ENCODE assay signal across 9 mouse cellular contexts in the genomic region with DNA sequence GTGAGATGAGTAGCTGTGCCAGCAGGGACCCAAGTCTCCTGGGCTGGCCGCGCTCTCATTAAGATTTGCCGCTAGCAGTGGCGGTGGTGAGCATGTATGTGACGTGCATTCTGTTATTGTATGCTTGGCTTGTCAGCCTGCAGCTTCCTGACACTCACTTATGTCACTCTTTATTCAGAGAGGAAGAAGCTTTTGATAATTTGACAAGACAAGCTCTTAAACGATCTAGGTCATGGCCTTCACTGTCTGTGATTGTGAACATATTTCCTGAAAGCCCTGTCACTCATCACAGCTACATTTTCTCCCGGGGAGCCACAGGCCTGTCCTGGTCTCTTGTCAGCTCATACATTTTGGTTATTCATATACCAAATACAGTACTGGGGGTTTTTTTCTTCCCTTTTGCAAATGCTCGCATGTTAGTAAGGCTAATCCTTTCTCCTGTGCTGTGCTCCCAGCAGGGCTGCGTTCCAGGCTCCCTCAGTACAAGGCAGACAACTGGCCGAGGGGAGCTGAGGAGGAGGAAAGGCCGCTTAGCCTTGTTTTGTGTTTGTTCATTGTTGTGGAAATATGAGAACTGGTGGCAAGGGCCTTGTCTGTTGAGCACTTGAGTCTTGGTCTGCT.
DNase-seq lines count a peak whose midpoint lies in the region; ATAC-seq and TF ChIP-seq lines count a peak whose summit lies in the region.
"Had no signal": no experiment of that assay in that cellular context is flagged by ENCODE, and none has a peak within 500 bp of the region (broad histone marks: within the 10 kb centered on the region; RNA-seq: fewer than 3 reads in every experiment).

No protein-coding gene starts in this region.

- no peaks in the 10 kb centered on the region for H3K27me3 ChIP-seq in heart, embryonic 10.5 days (ENCODE audit: insufficient read depth, poor library complexity, severe bottlenecking)
- no peaks in the 10 kb centered on the region for H3K27me3 ChIP-seq in cerebellum, adult 2 months (ENCODE audit: control insufficient read depth, insufficient read depth, low read length)
- H3K27me3 ChIP-seq in hindbrain, embryonic 11.5 days (ENCODE audit: control insufficient read depth, insufficient read depth, low read length): no peaks in the 10 kb centered on the region; the same call in 1 of the 2 replicates
- H3K27me3 ChIP-seq in neural tube, embryonic 11.5 days (ENCODE audit: control insufficient read depth, insufficient read depth, low read length): no peaks in the 10 kb centered on the region
- H3K27me3 ChIP-seq: limb, embryonic 13.5 days had no signal

- H3K9me3 ChIP-seq in heart, embryonic 10.5 days: no peaks in the 10 kb centered on the region
- H3K9me3 ChIP-seq in hindbrain, embryonic 11.5 days (ENCODE audit: control insufficient read depth, low read length): no peaks in the 10 kb centered on the region
- H3K9me3 ChIP-seq in neural tube, embryonic 11.5 days (ENCODE audit: control insufficient read depth, low read length): no peaks in the 10 kb centered on the region
- H3K9me3 ChIP-seq: limb, embryonic 13.5 days had no signal

- peak overlapping the region; percentile 15; the same call in 1 of the 2 replicates for H3K4me2 ChIP-seq in hindbrain, embryonic 11.5 days (replicated peaks; ENCODE audit: low read depth, low read length)
- no peak overlapping the region for H3K4me2 ChIP-seq in neural tube, embryonic 11.5 days (ENCODE audit: low read depth)
- H3K4me2 ChIP-seq: limb, embryonic 13.5 days had no signal

- H3K4me1 ChIP-seq in heart, embryonic 10.5 days: peaks cover 11% of the 10 kb centered on the region; the same call in 1 of the 2 replicates
- H3K4me1 ChIP-seq in cerebellum, adult 2 months (ENCODE audit: control insufficient read depth, insufficient read depth, low read length): peaks cover 3% of the 10 kb centered on the region
- peaks cover 4% of the 10 kb centered on the region for H3K4me1 ChIP-seq in hindbrain, embryonic 11.5 days (replicated peaks; ENCODE audit: control insufficient read depth, insufficient read depth, low read length)
- H3K4me1 ChIP-seq in neural tube, embryonic 11.5 days (ENCODE audit: control insufficient read depth, insufficient read depth, low read length): no peaks in the 10 kb centered on the region

- H3K9ac ChIP-seq in hindbrain, embryonic 11.5 days (ENCODE audit: low read depth, low read length): no peak overlapping the region
- H3K9ac ChIP-seq in neural tube, embryonic 11.5 days (ENCODE audit: low read length): no peak overlapping the region
- H3K9ac ChIP-seq: limb, embryonic 13.5 days had no signal

- peak; percentile 11 to 23 for DNase-seq in heart, adult 18-20 months
- DNase-seq in heart, embryonic 10.5 days (ENCODE audit: low spot score): no peak
- peak; percentile 38 for DNase-seq in cerebellum, adult 2 months
- DNase-seq in hindbrain, embryonic 11.5 days (ENCODE audit: low spot score): peak; percentile 61
- peak; percentile 52 for DNase-seq in neural tube, embryonic 11.5 days (ENCODE audit: low spot score)
- no peak for DNase-seq in thymus, postnatal 4 days
- no peak for DNase-seq in urinary bladder, postnatal 10 days (ENCODE audit: low spot score)

- no peak overlapping the region for H3K4me3 ChIP-seq in heart, embryonic 10.5 days
- no peak overlapping the region for H3K4me3 ChIP-seq in cerebellum, adult 2 months (replicated peaks; ENCODE audit: insufficient read depth, low read depth, low read length)
- no peak overlapping the region for H3K4me3 ChIP-seq in hindbrain, embryonic 11.5 days (ENCODE audit: low read depth, low read length)
- H3K4me3 ChIP-seq in neural tube, embryonic 11.5 days (ENCODE audit: low read depth, low read length): no peak overlapping the region
- H3K4me3 ChIP-seq: limb, embryonic 13.5 days had no signal

- no peak for TF ChIP-seq CTCF in cerebellum, adult 2 months (IDR thresholded peaks at IDR 0.05; ENCODE audit: borderline replicate concordance, insufficient read depth, low read depth, low read length)

- ATAC-seq in hindbrain, embryonic 11.5 days (ENCODE audit: low FRiP score): peak; percentile 76
- ATAC-seq in neural tube, embryonic 11.5 days (ENCODE audit: insufficient read depth, low FRiP score, low TSS enrichment): no peak
- no peak; the same call in 1 of the 2 replicates for ATAC-seq in frontal cortex, adult (ENCODE audit: low TSS enrichment)

- H3K36me3 ChIP-seq in heart, embryonic 10.5 days: no peaks in the 10 kb centered on the region
- no peaks in the 10 kb centered on the region for H3K36me3 ChIP-seq in hindbrain, embryonic 11.5 days (ENCODE audit: control insufficient read depth, insufficient read depth, low read length)
- H3K36me3 ChIP-seq in neural tube, embryonic 11.5 days (ENCODE audit: control insufficient read depth, insufficient read depth, low read length): no peaks in the 10 kb centered on the region
- H3K36me3 ChIP-seq: limb, embryonic 13.5 days had no signal

- H3K27ac ChIP-seq in heart, embryonic 10.5 days: no peak overlapping the region
- H3K27ac ChIP-seq in cerebellum, adult 2 months (ENCODE audit: insufficient read depth, low read length): 0 out of 2 replicates have a peak overlapping the region, but pooled peaks have one; percentile 43
- H3K27ac ChIP-seq in hindbrain, embryonic 11.5 days (ENCODE audit: low read depth, low read length): peak overlapping the region; percentile 54
- H3K27ac ChIP-seq in neural tube, embryonic 11.5 days (ENCODE audit: low read depth, low read length): no peak overlapping the region
- H3K27ac ChIP-seq: limb, embryonic 13.5 days had no signal

- TF ChIP-seq POLR2A in cerebellum, adult 2 months (IDR thresholded peaks at IDR 0.05; ENCODE audit: borderline replicate concordance, insufficient read depth, low read length): no peak

- 47% methylated on average over 11 of the region's 11 CpGs for WGBS in heart, embryonic 10.5 days
- 17% methylated on average over 11 of the region's 11 CpGs for WGBS in cerebellum, adult 2 months
- WGBS in hindbrain, embryonic 11.5 days: 17% methylated on average over 11 of the region's 11 CpGs
- WGBS in neural tube, embryonic 11.5 days: 38% methylated on average over 11 of the region's 11 CpGs

Comparison
In these comparisons a context has a peak if more than half of its experiments do, and no peak if none do; other contexts are left out.
1. DNase-seq: peak in heart, adult 18-20 months (2 of 2), cerebellum, adult 2 months (2 of 2), hindbrain, embryonic 11.5 days (single experiment) and neural tube, embryonic 11.5 days (single experiment); none in heart, embryonic 10.5 days (single experiment), thymus, postnatal 4 days (single experiment) and urinary bladder, postnatal 10 days (single experiment).
2. H3K27ac ChIP-seq: peak in cerebellum, adult 2 months (single experiment) and hindbrain, embryonic 11.5 days (single experiment); none in heart, embryonic 10.5 days (single experiment) and neural tube, embryonic 11.5 days (single experiment).